Comparison of ENCODE assay signal across 13 mouse cellular contexts in the genomic region with DNA sequence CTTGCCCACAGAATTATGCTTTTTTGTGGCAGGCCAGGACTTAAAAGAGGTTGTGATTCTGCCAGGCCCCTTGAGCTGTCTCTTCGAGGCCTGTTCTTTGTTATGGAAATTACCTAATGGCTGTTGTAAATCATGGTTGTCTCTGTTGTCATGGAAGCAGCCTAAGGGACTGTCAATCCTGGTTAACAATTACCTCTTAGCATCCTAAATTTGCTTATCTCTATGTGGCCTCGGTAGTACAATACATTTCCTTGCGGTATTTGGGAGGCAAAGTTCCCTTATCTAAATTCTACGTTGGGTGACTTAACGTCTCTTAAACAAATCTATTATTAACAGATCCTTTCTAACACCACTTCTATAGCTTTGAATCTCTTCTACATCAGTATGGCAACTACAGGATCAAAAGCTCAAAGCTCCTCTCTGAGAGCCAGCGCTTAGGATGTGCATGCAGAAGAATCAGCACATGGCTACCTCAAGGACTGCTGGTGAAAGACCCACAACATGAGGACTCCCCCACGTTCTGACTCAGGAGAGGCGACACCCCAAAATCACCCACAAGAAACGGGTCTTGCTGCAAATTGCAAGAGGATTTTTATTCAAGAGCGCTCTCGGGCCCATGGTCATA. TPM values are rescaled to one million over a fixed set of nuclear protein-coding genes. Genes with fewer than 3 reads are reported as not detected.
DNase-seq lines count a peak whose midpoint lies in the region; ATAC-seq and TF ChIP-seq lines count a peak whose summit lies in the region.
"Had no signal": no experiment of that assay in that cellular context is flagged by ENCODE, and none has a peak within 500 bp of the region (broad histone marks: within the 10 kb centered on the region; RNA-seq: fewer than 3 reads in every experiment).

No protein-coding gene starts in this region.

- no peak overlapping the region for H3K9ac ChIP-seq in MEL (ENCODE audit: control insufficient read depth, low read depth, low read length, poor library complexity, severe bottlenecking)
- no peak overlapping the region for H3K9ac ChIP-seq in hindbrain, embryonic 11.5 days (ENCODE audit: low read depth, low read length)
- no peak overlapping the region for H3K9ac ChIP-seq in midbrain, embryonic 13.5 days (replicated peaks)

- no peaks in the 10 kb centered on the region for H3K27me3 ChIP-seq in MEL (ENCODE audit: control insufficient read depth in 1 of 2, insufficient read depth in 2 of 2, low read length in 2 of 2)
- H3K27me3 ChIP-seq in hindbrain, embryonic 11.5 days (ENCODE audit: control insufficient read depth, insufficient read depth, low read length), result no peaks in the 10 kb centered on the region
- H3K27me3 ChIP-seq in midbrain, embryonic 13.5 days, result no peaks in the 10 kb centered on the region
- H3K27me3 ChIP-seq: megakaryocyte, embryonic 14.5 days had no signal

- H3K4me2 ChIP-seq in hindbrain, embryonic 11.5 days (replicated peaks; ENCODE audit: low read depth, low read length), result 0 out of 2 replicates have a peak overlapping the region, but pooled peaks have one; percentile 12
- H3K4me2 ChIP-seq in midbrain, embryonic 13.5 days (replicated peaks), result no peak overlapping the region

- no peak for TF ChIP-seq POLR2A in MEL (IDR thresholded peaks at IDR 0.05; ENCODE audit: control insufficient read depth in 1 of 2, insufficient read depth in 1 of 2, low read depth in 1 of 2, low read length in 2 of 2, poor library complexity in 1 of 2)

- no peak for TF ChIP-seq RAD21 in MEL (IDR thresholded peaks at IDR 0.05; ENCODE audit: low read depth, low read length)

- WGBS in hindbrain, embryonic 11.5 days, result 16% methylated on average over 11 of the region's 11 CpGs
- 16% methylated on average over 11 of the region's 11 CpGs for WGBS in midbrain, embryonic 13.5 days

- H3K36me3 ChIP-seq in MEL (ENCODE audit: control insufficient read depth in 1 of 2, insufficient read depth in 2 of 2, low read length in 2 of 2), result no peaks in the 10 kb centered on the region; a peak in 1 of 4 replicates
- H3K36me3 ChIP-seq in hindbrain, embryonic 11.5 days (ENCODE audit: control insufficient read depth, insufficient read depth, low read length), result no peaks in the 10 kb centered on the region
- no peaks in the 10 kb centered on the region for H3K36me3 ChIP-seq in midbrain, embryonic 13.5 days
- H3K36me3 ChIP-seq: limb, embryonic 10.5 days had no signal

- no peak overlapping the region for H3K27ac ChIP-seq in MEL (ENCODE audit: control insufficient read depth, low read depth, low read length)
- peak overlapping the region; percentile 54; the same call in 1 of the 2 replicates for H3K27ac ChIP-seq in hindbrain, embryonic 11.5 days (ENCODE audit: low read depth, low read length)
- peak overlapping the region; percentile 74 for H3K27ac ChIP-seq in midbrain, embryonic 13.5 days
- no peak overlapping the region for H3K27ac ChIP-seq in layer of hippocampus, adult 2 months
- H3K27ac ChIP-seq: limb, embryonic 10.5 days had no signal

- no peaks in the 10 kb centered on the region for H3K79me2 ChIP-seq in MEL (ENCODE audit: control insufficient read depth, insufficient read depth, low read length, poor library complexity)

- peak; percentile 48 for DNase-seq in MEL (ENCODE audit: low read depth, low spot score)
- peak; percentile 79 for DNase-seq in embryo, embryonic 10.5 days (ENCODE audit: low spot score)
- peak; percentile 63 for DNase-seq in hindbrain, embryonic 11.5 days (ENCODE audit: low spot score)
- DNase-seq in Muller cell, postnatal 12 days (ENCODE audit: inconsistent ontology term), result no peak
- DNase-seq in cerebellum, adult 11 months, result no peak
- DNase-seq in layer of hippocampus, adult 2 months (ENCODE audit: low spot score in 2 of 2), result no peak
- DNase-seq: cerebellum, postnatal 14 days; heart, postnatal 10 days; kidney, adult 8-10 months; lung, adult 2 months had no signal

- peak; percentile 89 for ATAC-seq in hindbrain, embryonic 11.5 days (ENCODE audit: low FRiP score)
- ATAC-seq in midbrain, embryonic 13.5 days, result peak; percentile 83

- H3K9me3 ChIP-seq in MEL (replicated peaks; ENCODE audit: insufficient read depth, low read length), result no peaks in the 10 kb centered on the region; the same call in 1 of the 2 replicates
- no peaks in the 10 kb centered on the region for H3K9me3 ChIP-seq in hindbrain, embryonic 11.5 days (ENCODE audit: control insufficient read depth, low read length)
- H3K9me3 ChIP-seq in midbrain, embryonic 13.5 days, result no peaks in the 10 kb centered on the region
- H3K9me3 ChIP-seq: limb, embryonic 10.5 days; megakaryocyte, embryonic 14.5 days had no signal

- TF ChIP-seq CTCF in MEL (IDR thresholded peaks at IDR 0.05 in 2 of 3, conservative IDR thresholded peaks at IDR 0.05 in 1 of 3; ENCODE audit: control insufficient read depth in 1 of 3, insufficient read depth in 1 of 3, low read depth in 2 of 3, low read length in 3 of 3, poor library complexity in 1 of 3, severe bottlenecking in 1 of 3), result no peak
- no peak for TF ChIP-seq CTCF in layer of hippocampus, adult 2 months (conservative IDR thresholded peaks at IDR 0.05)

- TF ChIP-seq EP300 in MEL (IDR thresholded peaks at IDR 0.05; ENCODE audit: low read depth in 1 of 2, low read length in 2 of 2), result peak in 1 of 2 experiments; percentile 54; a peak in 1 of 4 replicates

- H3K4me3 ChIP-seq in MEL (ENCODE audit: control insufficient read depth in 1 of 2, insufficient read depth in 1 of 2, low read depth in 2 of 2, low read length in 2 of 2), result no peak overlapping the region
- H3K4me3 ChIP-seq in hindbrain, embryonic 11.5 days (ENCODE audit: low read depth, low read length), result no peak overlapping the region
- H3K4me3 ChIP-seq in midbrain, embryonic 13.5 days (replicated peaks), result no peak overlapping the region
- H3K4me3 ChIP-seq in layer of hippocampus, adult 2 months, result no peak overlapping the region
- H3K4me3 ChIP-seq: limb, embryonic 10.5 days; megakaryocyte, embryonic 14.5 days had no signal

- peaks cover 0 to 4% of the 10 kb centered on the region in 2 experiments; a peak in 1 of 4 replicates for H3K4me1 ChIP-seq in MEL (ENCODE audit: control insufficient read depth in 1 of 2, insufficient read depth in 2 of 2, low read length in 2 of 2)
- peaks cover 3% of the 10 kb centered on the region; the same call in 1 of the 2 replicates for H3K4me1 ChIP-seq in hindbrain, embryonic 11.5 days (replicated peaks; ENCODE audit: control insufficient read depth, insufficient read depth, low read length)
- peaks cover 15% of the 10 kb centered on the region for H3K4me1 ChIP-seq in midbrain, embryonic 13.5 days (replicated peaks)

TF ChIP-seq in MEL, 35 proteins besides CTCF, POLR2A, EP300 and RAD21:
- TF ChIP-seq TBP (IDR thresholded peaks at IDR 0.05; ENCODE audit: low read depth, low read length), result no peak
- peak; percentile 61 for TF ChIP-seq GATA1 (IDR thresholded peaks at IDR 0.05; ENCODE audit: low read depth, low read length)
- TF ChIP-seq MAX (IDR thresholded peaks at IDR 0.05; ENCODE audit: low read length), result no peak
- 0 out of 2 replicates have a peak, but pooled peaks have one; percentile 8 for TF ChIP-seq TCF12 (IDR thresholded peaks at IDR 0.05; ENCODE audit: low read depth, low read length)
- 0 out of 2 replicates have a peak, but pooled peaks have one; percentile 42 for TF ChIP-seq RCOR1 (IDR thresholded peaks at IDR 0.05; ENCODE audit: low read depth, low read length)

RNA-seq across cellular contexts. Expression of gene Hist1h2bm, which starts 6.2 kb away (rescaled TPM):
- total RNA-seq in MEL (2012; rRNA removed), result 1,196 and 2,041 TPM in 2 replicates
- 1 to 10 TPM in 1 of 2 experiments, not detected in 1; 1.7 TPM for polyA plus RNA-seq in MEL (2012; ENCODE audit: insufficient read depth in 1 of 2, insufficient read length in 2 of 2, low read depth in 1 of 2, low replicate concordance in 2 of 2, missing spikeins in 1 of 2)
- 4.2 and 4.3 TPM in 2 replicates for polyA plus RNA-seq in hindbrain, embryonic 11.5 days (2014; fragmentation: Nextera tagmentation; extraction: Ambion mirVana)
- 3.7 and 4.2 TPM in 2 replicates for polyA plus RNA-seq in midbrain, embryonic 13.5 days (2015; fragmentation: Nextera tagmentation; extraction: Ambion mirVana)
- total RNA-seq in layer of hippocampus, adult 2 months (2021), result 1 to 10 TPM; 4.2 to 8.2 TPM

RNA-seq across cellular contexts. Expression of gene Hist1h4j, which starts 6.8 kb away (rescaled TPM):
- total RNA-seq in MEL (2012; rRNA removed), result 947 and 1,094 TPM in 2 replicates
- 1 to 10 TPM in 1 of 2 experiments, not detected in 1; 2.7 TPM for polyA plus RNA-seq in MEL (2012; ENCODE audit: insufficient read depth in 1 of 2, insufficient read length in 2 of 2, low read depth in 1 of 2, low replicate concordance in 2 of 2, missing spikeins in 1 of 2)
- polyA plus RNA-seq in hindbrain, embryonic 11.5 days (2014; fragmentation: Nextera tagmentation; extraction: Ambion mirVana), result 0.94 and 1.4 TPM in 2 replicates
- polyA plus RNA-seq in midbrain, embryonic 13.5 days (2015; fragmentation: Nextera tagmentation; extraction: Ambion mirVana), result 0.82 and 1.0 TPM in 2 replicates
- total RNA-seq in layer of hippocampus, adult 2 months (2021), result 10 to 100 TPM; 16.7 to 19.3 TPM

RNA-seq across cellular contexts. Expression of gene Hist1h3h, which starts 10.6 kb away (rescaled TPM):
- 3,336 and 3,710 TPM in 2 replicates for total RNA-seq in MEL (2012; rRNA removed)
- polyA plus RNA-seq in MEL (2012; ENCODE audit: insufficient read depth in 1 of 2, insufficient read length in 2 of 2, low read depth in 1 of 2, low replicate concordance in 2 of 2, missing spikeins in 1 of 2), result 10 to 100 TPM in 1 of 2 experiments, not detected in 1; 18.4 TPM
- polyA plus RNA-seq in hindbrain, embryonic 11.5 days (2014; fragmentation: Nextera tagmentation; extraction: Ambion mirVana), result 12.7 and 20.0 TPM in 2 replicates
- polyA plus RNA-seq in midbrain, embryonic 13.5 days (2015; fragmentation: Nextera tagmentation; extraction: Ambion mirVana), result 10.8 and 11.5 TPM in 2 replicates
- total RNA-seq in layer of hippocampus, adult 2 months (2021), result 10 to 100 TPM; 51.3 to 58.2 TPM

RNA-seq across cellular contexts. Expression of gene Hist1h2ai, which starts 11.8 kb away (rescaled TPM):
- total RNA-seq in MEL (2012; rRNA removed), result 1,435 and 1,802 TPM in 2 replicates
- 1 to 10 TPM in 1 of 2 experiments, not detected in 1; 8.2 TPM for polyA plus RNA-seq in MEL (2012; ENCODE audit: insufficient read depth in 1 of 2, insufficient read length in 2 of 2, low read depth in 1 of 2, low replicate concordance in 2 of 2, missing spikeins in 1 of 2)
- 17.3 and 25.6 TPM in 2 replicates for polyA plus RNA-seq in hindbrain, embryonic 11.5 days (2014; fragmentation: Nextera tagmentation; extraction: Ambion mirVana)
- 12.9 and 37.4 TPM in 2 replicates for polyA plus RNA-seq in midbrain, embryonic 13.5 days (2015; fragmentation: Nextera tagmentation; extraction: Ambion mirVana)
- 10 to 100 TPM; 27.6 to 54.9 TPM for total RNA-seq in layer of hippocampus, adult 2 months (2021)

RNA-seq across cellular contexts. Expression of gene Hist1h2bl, which starts 12.1 kb away (rescaled TPM):
- 2,215 and 3,073 TPM in 2 replicates for total RNA-seq in MEL (2012; rRNA removed)
- 1 to 10 TPM in 1 of 2 experiments, not detected in 1; 6.7 TPM for polyA plus RNA-seq in MEL (2012; ENCODE audit: insufficient read depth in 1 of 2, insufficient read length in 2 of 2, low read depth in 1 of 2, low replicate concordance in 2 of 2, missing spikeins in 1 of 2)
- 2.1 and 3.0 TPM in 2 replicates for polyA plus RNA-seq in hindbrain, embryonic 11.5 days (2014; fragmentation: Nextera tagmentation; extraction: Ambion mirVana)
- polyA plus RNA-seq in midbrain, embryonic 13.5 days (2015; fragmentation: Nextera tagmentation; extraction: Ambion mirVana), result 1.8 TPM in 1 of 2 replicates, not detected in the other
- 10 to 100 TPM; 25.0 to 36.7 TPM for total RNA-seq in layer of hippocampus, adult 2 months (2021)

Comparison
In these comparisons a context has a peak if more than half of its experiments do, and no peak if none do; other contexts are left out.
1. DNase-seq: peak in MEL (single experiment), embryo, embryonic 10.5 days (single experiment) and hindbrain, embryonic 11.5 days (single experiment); none in Muller cell, postnatal 12 days (single experiment), cerebellum, adult 11 months (single experiment) and layer of hippocampus, adult 2 months (0 of 2).
2. H3K27ac ChIP-seq: peak in hindbrain, embryonic 11.5 days (single experiment) and midbrain, embryonic 13.5 days (single experiment); none in MEL (single experiment) and layer of hippocampus, adult 2 months (single experiment).